Mouse (Mus musculus) bone marrow, adult 2 months (tissue): Measurements from ENCODE around the gene Nrip1.

Experiments used
- CTCF ChIP-seq: fragments of 200-500 bp; IDR thresholded peaks from 2 replicates; pipeline ENCODE4 v1.5.1; 2011; ENCODE audit warnings: low read length, control low read depth; ENCODE audit not compliant: control insufficient read depth, insufficient read depth
- POLR2A ChIP-seq: fragments of 200-500 bp; IDR thresholded peaks from 2 replicates; pipeline ENCODE4 v1.6.1; 2011; ENCODE audit warnings: low read depth, mild to moderate bottlenecking, control low read depth, low read length, borderline replicate concordance; ENCODE audit not compliant: control insufficient read depth

DNA sequence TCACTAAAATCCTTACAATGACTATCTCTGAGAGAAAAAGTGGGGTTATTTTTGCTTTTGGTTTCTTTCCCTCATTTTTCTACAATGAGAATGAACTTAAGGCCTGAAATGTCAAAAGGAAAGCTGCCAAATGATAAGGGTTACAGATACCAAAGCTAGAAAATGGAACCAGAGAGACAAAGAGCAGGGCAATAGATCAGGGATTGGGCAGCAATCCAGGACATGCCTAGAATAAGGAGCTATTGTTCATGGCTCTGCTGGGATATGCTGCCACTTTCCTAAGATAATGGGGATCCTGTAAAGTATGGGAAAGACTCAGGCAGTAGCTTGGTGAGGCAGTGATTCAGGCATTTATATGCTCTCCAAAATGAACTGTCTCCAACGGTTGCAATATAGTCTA lies 22.9 kb upstream of the Nrip1 start:
- TF ChIP-seq CTCF, result no peak
- no peak for TF ChIP-seq POLR2A
